Mouse (Mus musculus) embryo, embryonic 10.5 days (tissue): ENCODE data around the gene Lmntd2.

Source experiments
- DNase-seq: peaks from one replicate; pipeline ENCODE4 v3.0.0-alpha.2; 2015; ENCODE audit warnings: low spot score

The Lmntd2 gene

DNA sequence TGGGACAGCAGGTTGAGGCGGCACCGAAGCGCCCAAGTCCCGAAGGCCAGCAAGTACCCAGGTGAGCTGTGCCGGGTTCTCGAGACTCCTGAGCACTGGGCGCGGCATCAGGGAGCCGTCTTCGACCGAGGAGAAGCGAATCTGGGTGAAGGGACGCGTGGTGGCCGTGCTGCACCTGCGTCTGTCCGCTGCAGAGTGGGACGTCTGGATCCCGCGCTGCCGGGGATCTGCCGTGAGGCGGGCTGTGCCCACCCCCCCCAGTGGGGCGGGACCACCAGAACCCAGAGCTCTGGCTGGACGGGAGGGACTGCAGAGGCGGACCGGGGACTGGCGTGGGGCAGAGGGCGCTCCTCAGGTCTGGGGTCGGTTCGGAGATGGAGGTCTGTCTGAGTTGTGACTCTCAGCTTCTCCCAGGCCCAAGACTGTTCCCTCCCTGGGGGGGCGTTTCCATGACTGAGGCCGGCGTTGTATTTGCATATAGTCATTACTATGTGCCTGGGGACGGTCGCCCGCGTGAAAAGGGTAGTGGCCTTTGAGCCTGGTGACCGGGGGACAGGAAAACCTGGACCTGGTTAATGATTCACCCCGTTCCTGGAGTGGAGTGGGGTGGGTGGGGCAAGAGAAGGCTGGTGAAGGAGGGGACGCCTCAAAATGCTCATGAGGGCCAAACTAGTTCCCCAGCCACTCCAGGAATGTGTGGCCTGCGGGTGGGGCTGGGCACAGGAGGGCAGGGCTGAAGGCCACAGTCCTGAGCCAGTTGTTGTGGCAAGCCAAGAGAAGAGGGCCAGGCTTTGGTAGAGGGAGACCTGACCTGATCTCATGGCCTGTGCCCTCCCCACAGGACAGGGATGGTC is 2.2 kb upstream of the Lmntd2 start:
- DNase-seq, result peak; percentile 70

DNA sequence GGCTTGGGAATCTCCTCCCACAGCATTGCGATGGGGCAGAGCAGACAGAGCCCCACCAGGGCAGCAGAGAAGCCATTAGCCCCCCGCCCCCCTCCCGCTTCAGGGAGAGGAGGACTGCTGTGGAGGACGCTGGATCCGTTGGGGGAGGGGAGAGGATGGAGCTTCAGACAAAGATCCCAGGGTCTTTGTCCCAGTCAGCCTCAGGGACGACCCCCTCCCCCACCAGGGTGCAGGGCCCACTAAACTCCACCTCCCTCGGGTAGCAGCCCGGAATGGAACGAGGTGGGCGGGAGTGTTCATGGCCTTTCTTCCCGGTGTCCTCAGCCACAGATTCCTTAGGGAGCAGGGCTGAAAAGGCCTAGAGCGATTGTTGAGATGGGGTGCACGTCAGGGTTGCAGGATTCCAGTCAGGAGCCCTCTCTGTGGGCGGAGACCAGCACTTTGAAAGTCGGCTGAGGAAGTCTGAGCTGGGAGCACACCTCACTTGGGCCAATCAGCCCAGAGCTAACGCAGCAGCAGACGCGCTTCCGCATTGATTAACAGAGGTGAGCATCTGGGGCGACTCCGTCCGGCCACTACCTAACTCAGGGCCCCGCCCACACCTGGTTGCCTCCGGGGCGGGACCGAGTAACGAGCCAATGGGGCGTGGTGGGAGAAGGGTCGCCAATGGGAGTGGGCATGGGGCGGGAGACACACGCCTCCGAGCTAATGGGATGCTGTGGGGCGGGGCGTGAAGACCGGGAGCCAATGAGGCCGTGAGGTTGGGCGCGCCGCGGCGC is 1.4 kb upstream of the Lmntd2 start, which contains the start of gene Rassf7:
Gene Rassf7, plus strand, starts transcription at position 760 of the 779 bp plus-strand sequence.
- DNase-seq, result peak; percentile 99

DNA sequence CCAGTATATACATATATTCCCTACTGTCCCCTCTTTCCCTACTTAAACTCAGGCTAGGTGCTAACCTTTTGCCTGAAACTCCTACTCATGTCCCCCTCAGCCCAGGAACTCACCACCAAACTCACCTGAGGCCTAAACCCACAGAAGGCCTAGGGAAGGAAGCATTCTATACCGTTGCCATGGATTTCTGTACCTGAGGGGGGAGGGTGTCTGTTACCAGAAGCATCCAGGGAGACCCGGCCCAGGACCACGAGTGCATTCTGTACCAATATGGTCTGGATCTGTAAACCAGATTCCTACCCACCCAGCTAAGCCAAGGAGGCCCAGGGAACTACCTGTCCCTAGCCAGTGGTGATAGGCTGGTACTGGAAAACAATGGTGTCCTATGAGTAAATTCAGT is 430 bp upstream of the Lmntd2 start:
- no peak for DNase-seq

DNA sequence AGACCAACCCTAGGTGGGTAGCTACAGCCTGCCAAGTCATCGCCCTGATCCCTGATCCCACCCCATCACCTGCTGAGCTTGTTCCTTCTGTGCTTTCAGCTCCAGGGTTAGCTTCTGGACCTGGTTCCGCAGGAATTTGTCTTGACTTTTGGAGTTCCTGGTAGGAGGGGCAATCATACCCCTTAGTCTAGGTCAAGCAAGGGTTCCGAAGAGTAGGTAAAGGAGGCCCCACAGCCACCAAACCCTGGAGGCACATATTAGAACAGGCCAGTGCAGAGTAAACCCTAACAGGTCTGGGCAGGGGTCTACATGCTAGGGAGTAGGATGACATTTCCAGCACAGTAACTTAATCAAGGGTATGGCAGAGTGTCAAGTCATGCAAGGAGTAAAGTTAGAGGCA is 747 bp downstream of the Lmntd2 start:
- DNase-seq, result no peak

DNA sequence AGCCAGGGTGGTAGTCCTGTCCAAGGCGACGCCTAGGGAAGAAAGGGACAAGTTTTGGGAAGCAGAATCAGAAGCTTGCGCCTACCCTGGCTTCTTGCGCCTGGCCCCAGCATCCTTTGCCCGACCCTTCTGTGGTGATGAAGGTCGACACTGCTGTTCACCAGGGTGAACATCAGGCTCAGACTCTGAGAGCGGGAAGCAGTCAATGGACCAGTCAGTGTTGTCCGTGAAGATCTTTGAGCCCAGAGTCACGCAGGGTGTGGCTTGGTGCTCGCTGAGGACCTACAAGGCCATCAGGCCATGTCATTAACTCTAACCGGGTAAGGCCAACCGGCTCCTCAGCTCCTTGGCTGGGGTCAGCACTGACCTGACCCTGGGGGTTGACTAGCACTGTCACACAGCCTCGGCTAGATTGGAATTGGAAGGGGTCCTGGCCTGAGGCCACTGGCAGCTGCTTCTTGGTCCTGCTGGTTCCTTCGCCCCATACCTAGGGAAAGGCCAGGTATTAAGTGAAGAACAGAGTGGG is 3.2 kb downstream of the Lmntd2 start:
- no peak for DNase-seq

DNA sequence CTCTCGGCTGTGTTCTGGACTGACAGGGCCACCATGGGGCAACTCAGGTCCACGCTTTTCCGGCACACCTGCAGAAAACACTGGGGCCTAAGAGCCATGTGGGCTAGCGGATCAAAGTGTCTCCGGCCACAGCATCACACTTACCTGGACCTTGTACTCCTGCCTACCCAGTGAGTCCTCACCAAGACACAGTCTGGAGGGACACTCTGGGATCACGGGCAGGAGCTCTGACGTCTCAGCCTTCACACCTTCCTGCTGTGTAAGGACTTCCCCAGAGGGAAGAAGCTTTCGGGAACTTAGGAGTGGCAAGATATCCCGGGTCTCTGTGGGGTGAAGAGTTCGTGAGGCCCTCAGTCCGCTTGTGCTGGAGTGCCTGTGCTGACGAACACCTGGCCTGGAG is 3.7 kb downstream of the Lmntd2 start:
- DNase-seq, result no peak

DNA sequence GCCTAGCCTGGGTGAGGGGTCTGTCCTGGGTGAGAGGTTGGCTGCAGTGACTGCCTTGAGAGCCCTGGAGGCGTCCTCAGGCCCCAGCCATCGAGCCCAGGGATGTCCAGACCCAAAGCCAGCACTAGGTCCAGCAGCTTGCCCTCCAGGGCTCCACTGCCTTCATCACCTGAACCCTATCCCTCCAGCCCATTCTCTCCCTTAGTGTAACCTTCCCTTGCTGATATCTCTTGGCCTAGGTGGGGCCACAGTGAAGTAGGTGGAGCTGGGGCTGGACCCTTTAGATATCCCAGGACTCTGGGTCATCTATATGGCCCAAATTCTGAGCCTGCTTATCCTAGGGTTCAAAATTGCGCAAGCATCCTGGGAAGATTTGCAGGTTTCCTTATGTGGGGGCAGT is 4.4 kb downstream of the Lmntd2 start:
- DNase-seq, result no peak

DNA sequence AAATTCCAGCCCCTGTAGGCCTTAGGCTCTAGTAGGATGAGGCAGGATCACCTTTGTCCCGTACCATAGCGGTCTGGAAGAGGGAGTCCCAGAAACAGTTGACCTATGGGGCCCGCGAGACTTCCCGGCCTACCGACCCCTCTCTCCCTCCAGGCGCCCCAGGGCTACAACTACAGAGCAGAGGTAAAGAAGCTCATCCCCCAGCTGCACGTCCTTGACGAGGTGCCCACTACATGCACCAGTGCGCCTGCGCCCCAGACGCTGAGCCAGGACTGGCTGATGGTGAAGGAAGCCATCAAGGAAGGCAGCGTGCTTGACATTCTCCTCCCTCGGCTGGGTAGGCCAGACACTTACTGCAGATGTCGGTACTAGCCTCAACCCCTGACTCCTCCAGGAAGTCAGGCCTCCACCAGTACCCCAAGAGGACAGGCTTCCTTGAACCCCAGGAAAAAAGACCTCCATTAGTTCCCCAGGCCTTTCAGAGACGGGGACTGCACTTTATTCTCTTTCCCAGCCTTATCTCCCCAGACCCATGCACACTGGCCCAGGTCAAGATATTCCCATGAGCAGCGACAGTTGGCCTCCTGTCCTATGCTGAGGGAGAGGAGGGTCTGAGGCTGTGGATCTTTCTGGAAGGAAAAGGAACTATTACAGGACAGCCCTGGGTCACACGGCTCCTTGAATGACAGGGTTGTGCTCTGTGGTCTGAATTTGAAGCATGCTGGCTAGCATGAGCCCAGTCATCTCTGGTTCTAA is 7.5 kb downstream of the Lmntd2 start:
- DNase-seq, result no peak

DNA sequence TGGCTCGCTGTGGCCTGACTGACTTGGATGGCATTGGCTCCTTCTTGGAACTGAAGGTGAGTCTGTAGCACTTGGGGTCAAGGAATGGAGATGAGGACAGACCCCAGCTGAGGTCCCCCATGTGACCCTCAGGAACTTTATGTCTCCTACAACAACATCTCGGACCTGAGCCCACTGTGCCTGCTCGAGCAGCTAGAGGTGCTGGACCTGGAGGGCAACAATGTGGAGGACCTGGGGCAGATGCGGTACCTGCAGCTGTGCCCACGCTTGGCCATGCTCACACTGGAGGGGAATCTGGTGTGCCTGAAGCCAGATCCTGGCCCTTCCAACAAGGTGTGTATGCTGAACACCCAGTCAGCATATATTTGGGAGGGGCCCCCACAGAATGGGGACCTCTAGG is 8.4 kb downstream of the Lmntd2 start:
- DNase-seq, result no peak

DNA sequence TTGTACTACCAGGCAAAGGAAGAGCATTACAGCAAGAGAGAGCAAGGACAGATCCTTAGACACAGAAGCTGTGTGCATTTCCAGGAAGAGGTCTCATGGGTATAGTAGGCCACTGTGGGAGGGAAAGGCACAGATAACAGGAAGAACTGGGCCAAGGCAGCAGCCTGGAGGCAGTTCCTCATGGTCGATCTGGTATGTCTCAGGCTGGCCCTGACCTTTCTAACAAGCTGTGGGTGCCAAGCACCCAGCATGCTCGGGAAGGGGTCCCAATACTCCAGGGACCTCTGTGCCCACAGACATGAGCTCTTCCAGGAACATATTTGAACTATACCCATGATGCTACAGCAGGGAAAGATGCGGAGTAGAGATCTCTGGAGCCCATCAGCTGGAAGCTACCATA is 9.3 kb downstream of the Lmntd2 start:
- DNase-seq, result no peak

DNA sequence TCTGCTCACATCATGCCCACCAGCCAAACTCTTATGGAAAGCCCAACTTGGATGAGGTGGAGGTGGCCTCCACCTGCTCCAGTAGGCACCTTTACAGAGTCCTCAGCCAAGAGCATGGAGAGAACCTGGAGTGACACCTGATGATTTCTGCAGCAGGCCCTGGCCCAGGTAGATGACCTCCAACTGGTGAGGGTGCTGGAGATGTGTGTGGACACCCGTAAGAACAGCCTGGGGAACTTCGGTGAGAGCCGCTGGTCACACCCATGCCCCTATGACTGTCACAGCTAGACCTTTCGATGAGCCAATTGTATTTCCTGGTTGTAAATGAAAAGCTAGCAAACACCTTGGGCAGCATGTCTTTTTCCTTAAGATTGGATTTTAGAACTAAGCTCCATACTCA is 15.8 kb downstream of the Lmntd2 start:
- no peak for DNase-seq

DNA sequence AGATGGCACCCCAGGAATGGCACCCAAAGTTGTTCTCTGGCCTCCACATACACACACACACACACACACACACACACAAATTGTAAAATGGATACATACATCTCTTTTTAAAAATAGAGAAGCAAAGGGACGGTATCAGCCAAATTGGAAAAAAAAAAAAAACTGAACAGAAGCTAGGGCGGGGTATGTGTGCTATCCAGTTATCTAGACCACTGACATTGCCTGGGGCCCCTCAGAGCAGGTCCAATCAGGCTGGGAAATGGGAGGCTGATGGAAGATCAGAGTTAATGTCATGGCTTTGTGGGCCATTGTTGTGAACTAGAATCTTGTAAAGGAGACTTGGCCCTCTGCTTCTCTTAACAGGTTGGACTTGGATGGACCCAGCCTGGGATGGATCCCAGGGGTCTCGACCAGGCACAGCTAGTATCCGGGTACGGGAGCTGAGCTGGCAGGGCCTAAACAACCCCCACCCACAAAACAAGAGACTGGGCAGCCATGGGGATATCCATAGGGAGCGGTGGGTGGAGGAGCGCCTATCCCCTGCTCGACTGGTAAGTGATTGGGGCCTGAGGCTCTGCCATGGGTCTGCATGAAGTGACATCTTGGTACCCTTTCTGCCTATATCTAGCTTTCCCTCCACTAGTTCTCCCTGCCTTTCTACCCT is 17.1 kb downstream of the Lmntd2 start:
- no peak for DNase-seq

DNA sequence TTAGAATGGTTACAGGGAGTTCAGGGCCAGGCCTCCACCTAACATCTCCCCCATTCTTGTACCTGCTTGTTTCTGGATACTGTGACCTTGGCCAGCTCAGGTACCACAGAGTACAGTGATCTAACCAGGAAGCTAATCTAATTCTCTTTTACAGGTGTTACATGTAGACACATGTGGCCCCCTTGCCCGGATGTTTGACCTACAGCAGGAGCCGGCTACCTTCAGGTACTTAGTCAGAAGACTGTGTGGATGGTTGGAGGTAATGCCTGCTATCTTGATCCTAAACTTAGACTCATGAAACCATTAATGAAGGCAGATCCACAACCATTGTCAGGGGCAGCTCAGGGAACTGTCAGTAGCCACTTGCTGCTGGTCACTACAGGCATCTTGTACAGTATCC is 18.1 kb downstream of the Lmntd2 start:
- no peak for DNase-seq

DNA sequence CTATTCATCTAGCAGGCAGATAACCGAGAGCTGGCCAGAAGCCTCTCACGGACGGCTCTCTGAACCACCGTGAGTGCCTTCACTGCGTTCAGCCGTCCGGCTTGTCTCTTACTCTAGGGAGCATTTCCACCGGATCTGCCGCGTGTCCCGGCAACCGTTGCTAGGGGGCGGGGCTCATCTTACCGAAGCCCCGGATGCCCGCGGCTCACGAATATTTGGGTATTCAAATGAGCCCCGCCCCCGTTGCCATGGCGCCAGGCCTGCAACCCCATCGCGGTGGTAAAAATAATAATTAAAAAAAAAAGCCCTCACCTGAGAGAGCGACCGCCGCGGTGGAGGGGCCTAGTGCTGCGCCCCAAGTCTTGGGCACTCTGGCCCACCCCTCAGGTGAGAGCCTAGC is 19.1 kb downstream of the Lmntd2 start:
- DNase-seq, result peak; percentile 97

DNA sequence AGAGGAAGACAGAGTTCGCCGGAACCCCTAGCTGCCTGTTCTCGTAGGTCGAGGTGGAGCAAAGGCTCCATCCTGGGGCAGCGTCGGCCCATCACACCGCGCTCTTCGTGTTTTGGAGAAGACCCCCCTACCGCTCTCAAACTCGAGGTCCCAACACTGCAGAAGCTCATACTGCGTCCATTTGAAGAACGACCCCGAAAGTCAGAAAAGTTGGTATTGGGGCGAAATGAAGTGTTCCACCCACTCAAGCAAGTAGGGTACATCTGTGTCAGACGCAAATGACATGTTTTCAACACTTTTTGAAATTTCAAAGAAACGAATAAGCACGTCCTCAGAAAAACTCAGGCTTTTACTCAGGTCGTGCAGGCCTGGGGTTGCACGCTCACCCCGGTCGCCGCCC is 19.5 kb downstream of the Lmntd2 start:
- no peak for DNase-seq

DNA sequence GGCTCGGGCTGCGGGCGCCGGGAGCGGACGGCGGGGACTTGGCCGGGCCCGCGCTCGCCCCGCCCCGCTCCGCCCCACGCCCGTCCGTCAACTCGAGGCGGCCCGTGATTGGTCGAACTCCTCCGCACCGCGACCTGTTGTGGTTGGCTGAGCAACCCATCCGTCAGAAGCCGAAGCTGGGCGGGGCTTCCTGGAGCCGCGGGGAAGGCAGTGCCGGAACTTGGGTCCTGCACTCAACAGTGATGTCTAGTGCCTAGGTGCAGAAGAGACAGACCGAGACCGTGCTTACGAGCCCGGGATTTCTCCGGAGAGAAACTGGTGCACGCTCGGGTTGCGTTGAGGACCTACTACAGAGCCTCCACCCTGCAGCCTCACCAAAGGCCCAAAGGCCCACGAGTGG is 19.9 kb downstream of the Lmntd2 start, which contains the start of the genes Hras and Lrrc56:
Gene Hras, minus strand, starts transcription at position 58 of the 400 bp plus-strand sequence.
Gene Lrrc56, plus strand, starts transcription at position 210 of the 400 bp plus-strand sequence.
- peak; percentile 98 for DNase-seq

DNA sequence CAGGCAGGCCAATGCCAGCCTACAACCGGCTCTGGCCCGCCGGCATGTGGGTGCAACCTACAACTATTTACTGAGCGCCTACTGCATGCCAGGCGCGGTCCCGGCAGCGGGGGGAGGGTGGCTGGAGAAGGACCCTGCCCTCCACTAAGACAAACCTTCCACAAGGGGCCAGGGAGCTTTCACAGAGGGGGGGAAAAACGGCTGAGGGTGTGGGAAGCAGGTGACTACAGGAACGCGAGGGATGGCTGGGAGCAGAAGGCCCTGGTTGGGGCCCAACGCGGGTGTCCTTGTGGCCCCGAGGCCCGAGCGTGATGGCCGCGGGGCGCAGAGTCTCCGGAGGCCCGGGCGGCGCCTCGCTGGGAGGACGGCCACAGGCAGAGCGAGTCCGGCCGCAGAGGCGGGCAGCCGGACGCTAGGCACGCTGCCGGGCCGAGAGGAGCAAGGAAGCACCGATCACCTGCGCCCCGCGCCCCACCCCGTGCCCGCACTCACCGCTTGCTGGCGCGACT is 20.5 kb downstream of the Lmntd2 start:
- DNase-seq, result no peak

DNA sequence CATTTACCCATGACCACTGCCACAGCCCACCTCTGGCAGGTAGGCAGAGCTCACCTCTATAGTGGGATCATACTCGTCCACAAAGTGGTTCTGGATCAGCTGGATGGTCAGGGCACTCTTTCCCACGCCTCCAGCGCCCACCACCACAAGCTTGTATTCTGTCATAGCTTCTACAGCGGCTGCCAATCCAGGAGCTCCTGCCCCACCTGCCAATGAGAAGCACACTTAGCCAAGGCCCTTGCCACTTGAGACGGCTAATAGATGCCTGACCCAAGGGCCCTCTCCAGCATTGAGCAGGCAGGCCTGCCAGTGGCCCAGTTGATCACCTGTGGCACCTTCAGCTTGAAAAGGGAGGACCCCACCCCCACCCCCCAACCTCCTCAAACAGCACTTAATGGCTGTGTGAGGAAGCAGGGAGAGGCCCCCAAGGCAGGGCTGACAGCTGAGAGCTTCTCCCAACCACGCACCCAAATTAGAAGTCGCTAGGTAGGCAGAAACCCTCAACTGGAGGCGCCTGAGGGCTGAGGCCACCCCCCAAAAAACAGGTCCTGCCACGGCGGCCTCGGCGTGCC is 21.0 kb downstream of the Lmntd2 start:
- no peak for DNase-seq

DNA sequence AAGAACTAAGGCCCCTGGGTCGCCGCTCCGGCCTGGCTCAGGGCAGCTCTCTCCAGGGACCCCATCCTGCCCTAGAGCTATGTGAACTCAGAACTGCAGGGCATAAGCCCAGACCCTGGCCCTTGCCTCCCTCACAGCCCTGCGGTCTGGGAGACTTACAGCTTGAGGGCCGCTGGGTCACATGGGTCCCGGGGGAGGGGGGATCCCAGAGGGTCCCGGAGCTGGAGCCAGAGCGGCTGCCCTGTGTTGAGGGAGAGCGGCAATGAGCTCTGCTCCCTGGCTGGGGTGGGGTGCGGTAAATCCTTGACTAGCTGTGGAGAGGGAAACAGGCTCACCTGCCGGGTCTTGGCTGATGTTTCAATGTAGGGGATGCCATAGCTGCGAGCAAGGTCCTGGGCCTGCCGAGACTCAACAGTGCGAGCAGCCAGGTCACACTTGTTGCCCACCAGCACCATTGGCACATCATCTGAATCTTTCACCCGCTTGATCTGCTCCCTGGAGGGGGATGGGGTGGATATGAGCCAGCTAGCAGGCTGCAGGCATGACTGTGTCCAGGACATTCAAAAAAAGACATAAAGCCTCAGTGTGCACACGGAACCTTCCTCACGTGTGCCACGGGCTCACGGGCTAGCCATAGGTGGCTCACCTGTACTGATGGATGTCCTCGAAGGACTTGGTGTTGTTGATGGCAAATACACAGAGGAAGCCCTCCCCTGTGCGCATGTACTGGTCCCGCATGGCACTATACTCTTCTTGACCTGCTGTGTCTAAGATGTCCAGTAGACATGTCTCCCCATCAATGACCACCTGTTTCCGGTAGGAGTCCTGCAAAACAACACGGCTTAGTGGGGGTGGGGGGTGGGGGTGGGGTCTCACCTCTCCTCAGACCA is 21.8 kb downstream of the Lmntd2 start:
- DNase-seq, result no peak

DNA sequence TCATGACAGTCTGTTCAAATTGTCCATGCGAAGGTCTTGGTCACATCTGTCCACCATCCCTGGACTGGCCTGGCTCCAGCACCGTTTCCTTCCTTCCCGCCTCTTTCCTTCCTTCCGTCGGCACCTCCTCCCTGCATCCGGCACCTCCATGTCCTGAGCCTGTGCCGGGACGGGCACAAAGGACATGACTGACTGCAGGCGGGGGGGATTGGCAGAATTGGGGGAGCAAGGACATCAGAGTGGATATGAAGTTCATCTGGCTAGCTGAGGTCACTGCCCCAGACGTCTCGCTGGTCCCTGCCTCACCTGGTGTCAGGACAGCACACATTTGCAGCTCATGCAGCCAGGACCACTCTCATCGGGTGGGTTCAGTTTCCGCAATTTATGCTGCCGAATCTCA is 22.8 kb downstream of the Lmntd2 start:
- no peak for DNase-seq
